Mouse (Mus musculus) liver, embryonic 15.5 days (tissue): ENCODE results near the gene Cdh18. TPM values are rescaled to one million over a fixed set of nuclear protein-coding genes. Genes with fewer than 3 reads are reported as not detected.
"Not testable (repeated sequence)": the region's sequence is repeated elsewhere in the genome, so short reads cannot be mapped to it uniquely, and the experiment has no call there.

Experiments
- ATAC-seq: fragments of 200-750 bp; cut with Nextera tagmentation; 2 replicates; pipeline ENCODE4 v1.8.0; 2017; ENCODE audit warnings: moderate number of reproducible peaks, mild to moderate bottlenecking, moderate library complexity; ENCODE audit not compliant: insufficient read depth
- H3K27ac ChIP-seq: fragments of 300-500 bp; sonication (generic); replicated peaks from 2 replicates; pipeline ENCODE4 v1.5.1; 2015; ENCODE audit warnings: mild to moderate bottlenecking, inconsistent platforms
- H3K27me3 ChIP-seq: fragments of 300-500 bp; sonication (generic); 2 replicates; pipeline ENCODE4 v1.6.1; 2015; ENCODE audit warnings: mild to moderate bottlenecking, inconsistent platforms
- H3K36me3 ChIP-seq: fragments of 300-500 bp; sonication (generic); replicated peaks from 2 replicates; pipeline ENCODE4 v1.6.1; 2015; ENCODE audit warnings: moderate library complexity, mild to moderate bottlenecking, inconsistent platforms
- H3K4me1 ChIP-seq: fragments of 300-500 bp; sonication (generic); replicated peaks from 2 replicates; pipeline ENCODE4 v1.6.1; 2015; ENCODE audit warnings: inconsistent platforms
- H3K4me2 ChIP-seq: fragments of 300-500 bp; sonication (generic); 2 replicates; pipeline ENCODE4 v1.6.1; 2015; ENCODE audit warnings: moderate library complexity, mild to moderate bottlenecking, inconsistent platforms
- H3K4me3 ChIP-seq: fragments of 300-500 bp; sonication (generic); replicated peaks from 2 replicates; pipeline ENCODE4 v1.5.1; 2015; ENCODE audit warnings: mild to moderate bottlenecking, inconsistent platforms
- H3K9ac ChIP-seq: fragments of 300-500 bp; sonication (generic); 2 replicates; pipeline ENCODE4 v1.6.1; 2015; ENCODE audit warnings: moderate library complexity, mild to moderate bottlenecking, inconsistent platforms
- H3K9me3 ChIP-seq: fragments of 300-500 bp; sonication (generic); replicated peaks from 2 replicates; pipeline ENCODE4 v1.6.1; 2016; ENCODE audit warnings: inconsistent platforms
- WGBS: fragments of 180-500 bp; shearing (Covaris S2); methylation state at CpG from one replicate; pipeline ENCODE4 v1.1.7; 2015; ENCODE audit warnings: mixed read lengths; ENCODE audit not compliant: insufficient replicate concordance; 5-methylcytosine and 5-hydroxymethylcytosine counted together
- polyA plus RNA-seq: library from polyadenylated mRNA; unstranded; fragments of >200 nt; fragmentation: Nextera tagmentation; extraction: Ambion mirVana; gene quantifications from 2 replicates; pipeline ENCODE4 v1.2.1, GENCODE M21; 2015

The Cdh18 gene
- polyA plus RNA-seq, 1 experiment from 2014 or later = not detected

DNA sequence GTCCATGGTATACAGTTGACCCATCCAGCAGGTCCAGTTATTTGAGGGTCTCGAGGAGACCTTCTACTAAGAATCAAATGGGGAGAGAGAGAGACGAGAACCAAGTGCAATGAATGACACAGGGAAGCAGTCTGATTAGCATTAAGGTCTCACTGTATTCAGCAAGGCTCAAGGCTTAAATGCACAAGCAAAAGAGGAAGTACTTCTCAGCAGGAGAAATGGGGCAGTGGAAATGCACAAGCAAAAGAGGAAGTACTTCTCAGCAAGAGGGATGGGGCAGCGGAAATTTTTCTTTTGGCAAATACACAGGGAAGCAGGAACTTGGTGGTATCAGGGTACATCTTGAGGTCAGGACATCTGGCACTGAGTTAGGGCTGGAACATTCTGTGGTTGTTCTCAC, 217.8 kb downstream of the Cdh18 start:
- H3K4me1 ChIP-seq, H3K36me3 ChIP-seq, H3K9ac ChIP-seq, H3K9me3 ChIP-seq, H3K27ac ChIP-seq, H3K4me2 ChIP-seq, H3K27me3 ChIP-seq, H3K4me3 ChIP-seq, ATAC-seq: not testable (repeated sequence)
- WGBS = 62% methylated on average over 3 of the region's 3 CpGs

DNA sequence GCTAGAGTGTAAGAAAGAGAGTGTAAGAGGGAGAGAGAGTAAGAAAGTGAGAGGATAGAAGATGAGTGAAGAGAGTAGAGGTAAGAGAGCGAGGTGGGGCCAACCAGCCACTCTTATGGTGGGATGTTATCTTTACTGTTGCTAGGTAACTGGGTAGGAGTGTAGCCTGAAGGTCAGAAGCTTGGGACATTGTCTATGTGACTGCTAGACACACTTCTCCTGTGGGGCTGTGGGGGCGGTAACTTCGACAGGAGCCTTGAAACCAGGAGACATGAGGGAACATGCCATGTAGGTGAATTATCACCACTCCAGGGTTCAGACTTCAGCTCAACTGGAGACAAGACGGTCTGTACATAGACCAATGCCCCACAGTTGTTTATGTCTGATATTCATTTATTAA, 227.5 kb downstream of the Cdh18 start:
- Histone ChIP-seq H3K4me1 (no peaks in the 10 kb centered on the region), H3K4me3 (no peak overlapping the region), H3K9me3 (no peaks in the 10 kb centered on the region), H3K4me2 (no peak overlapping the region), H3K36me3 (no peaks in the 10 kb centered on the region), H3K27me3 (no peaks in the 10 kb centered on the region), H3K27ac (no peak overlapping the region), H3K9ac (no peak overlapping the region)
- no peak for ATAC-seq
- 62% methylated on average over 4 of the region's 4 CpGs for WGBS

- ATAC-seq = no peak
- Histone ChIP-seq H3K4me1 (no peaks in the 10 kb centered on the region), H3K27me3 (no peaks in the 10 kb centered on the region), H3K4me2 (no peak overlapping the region), H3K9ac (no peak overlapping the region), H3K4me3 (no peak overlapping the region), H3K27ac (no peak overlapping the region), H3K36me3 (no peaks in the 10 kb centered on the region), H3K9me3 (no peaks in the 10 kb centered on the region)
- WGBS = 61% methylated on average over 6 of the region's 6 CpGs
Observed at GRCm38 (mm10) chr15:22789696-22790095, 240.9 kb downstream of the Cdh18 start.

- H3K27ac ChIP-seq = no peak overlapping the region
- H3K9me3 ChIP-seq = no peaks in the 10 kb centered on the region
- H3K9ac ChIP-seq = no peak overlapping the region
- H3K4me3 ChIP-seq = no peak overlapping the region
- WGBS = 66% methylated on average over 3 of the region's 3 CpGs
- H3K27me3 ChIP-seq = no peaks in the 10 kb centered on the region
- H3K36me3 ChIP-seq = no peaks in the 10 kb centered on the region
- H3K4me2 ChIP-seq = no peak overlapping the region
- no peak for ATAC-seq
- no peaks in the 10 kb centered on the region for H3K4me1 ChIP-seq
Observed at GRCm38 (mm10) chr15:22791791-22792190, 243.0 kb downstream of the Cdh18 start.

GRCm38 (mm10) chr15:22833127-22833526, 284.3 kb downstream of the Cdh18 start:
- ATAC-seq = no peak
- no peaks in the 10 kb centered on the region for H3K27me3 ChIP-seq
- no peak overlapping the region for H3K4me2 ChIP-seq

GRCm38 (mm10) chr15:22837173-22837572, 288.4 kb downstream of the Cdh18 start:
- H3K9ac ChIP-seq = no peak overlapping the region
- H3K27ac ChIP-seq = no peak overlapping the region
- H3K4me3 ChIP-seq = no peak overlapping the region
- no peak overlapping the region for H3K4me2 ChIP-seq
- no peaks in the 10 kb centered on the region for H3K27me3 ChIP-seq
- ATAC-seq = no peak
- H3K4me1 ChIP-seq = no peaks in the 10 kb centered on the region
- H3K9me3 ChIP-seq = no peaks in the 10 kb centered on the region
- WGBS = 53% methylated on average over 1 of the region's 1 CpGs
- H3K36me3 ChIP-seq = no peaks in the 10 kb centered on the region

More at GRCm38 (mm10) chr15:22833127-22833526, 284.3 kb downstream of the Cdh18 start:
- no peak overlapping the region for H3K27ac ChIP-seq
- H3K9ac ChIP-seq = no peak overlapping the region
- no peaks in the 10 kb centered on the region for H3K4me1 ChIP-seq
- H3K36me3 ChIP-seq = no peaks in the 10 kb centered on the region
- H3K4me3 ChIP-seq = no peak overlapping the region
- no peaks in the 10 kb centered on the region for H3K9me3 ChIP-seq

GRCm38 (mm10) chr15:22857704-22858103, 308.9 kb downstream of the Cdh18 start:
- Histone ChIP-seq H3K9me3 (no peaks in the 10 kb centered on the region), H3K4me3 (no peak overlapping the region), H3K9ac (no peak overlapping the region), H3K27me3 (no peaks in the 10 kb centered on the region), H3K4me2 (no peak overlapping the region), H3K27ac (no peak overlapping the region), H3K36me3 (no peaks in the 10 kb centered on the region), H3K4me1 (no peaks in the 10 kb centered on the region)
- no peak for ATAC-seq

GRCm38 (mm10) chr15:22870679-22871078, 321.9 kb downstream of the Cdh18 start:
- H3K4me2 ChIP-seq = no peak overlapping the region
- no peak overlapping the region for H3K4me3 ChIP-seq
- H3K9me3 ChIP-seq = no peaks in the 10 kb centered on the region
- no peak overlapping the region for H3K27ac ChIP-seq
- H3K36me3 ChIP-seq = no peaks in the 10 kb centered on the region
- WGBS = 72% methylated on average over 1 of the region's 1 CpGs
- ATAC-seq = no peak
- no peaks in the 10 kb centered on the region for H3K27me3 ChIP-seq
- no peak overlapping the region for H3K9ac ChIP-seq
- H3K4me1 ChIP-seq = no peaks in the 10 kb centered on the region

DNA sequence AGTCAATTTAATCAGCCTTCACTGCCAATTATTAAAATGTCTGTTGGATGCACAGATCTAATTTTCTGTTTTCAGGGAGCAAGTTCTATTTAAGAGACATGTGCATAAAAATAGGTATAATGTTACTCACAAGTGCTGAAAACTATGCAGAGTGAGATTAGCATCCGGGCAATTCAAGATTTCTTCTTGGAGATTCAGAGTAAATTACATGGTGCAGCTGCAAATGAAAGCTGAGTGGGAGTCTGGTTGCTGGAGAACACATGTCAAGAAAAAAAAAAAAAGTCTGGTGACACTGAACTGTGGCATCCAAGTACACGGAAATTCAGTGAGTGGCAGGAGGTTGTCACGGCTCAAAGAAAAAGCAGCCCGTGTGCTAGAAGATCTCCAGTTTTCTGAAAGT, 348.9 kb downstream of the Cdh18 start:
- Histone ChIP-seq H3K4me3 (no peak overlapping the region), H3K9ac (no peak overlapping the region), H3K36me3 (no peaks in the 10 kb centered on the region), H3K4me1 (no peaks in the 10 kb centered on the region), H3K27ac (no peak overlapping the region), H3K9me3 (no peaks in the 10 kb centered on the region), H3K4me2 (no peak overlapping the region), H3K27me3 (no peaks in the 10 kb centered on the region)
- WGBS = 57% methylated on average over 4 of the region's 4 CpGs
- ATAC-seq = no peak

GRCm38 (mm10) chr15:22898208-22898607, 349.4 kb downstream of the Cdh18 start:
- H3K4me2 ChIP-seq = no peak overlapping the region
- H3K27ac ChIP-seq = no peak overlapping the region
- H3K4me1 ChIP-seq = no peaks in the 10 kb centered on the region
- H3K9ac ChIP-seq = no peak overlapping the region
- H3K27me3 ChIP-seq = no peaks in the 10 kb centered on the region
- H3K9me3 ChIP-seq = no peaks in the 10 kb centered on the region
- no peak for ATAC-seq
- 43% methylated on average over 4 of the region's 4 CpGs for WGBS
- no peaks in the 10 kb centered on the region for H3K36me3 ChIP-seq
- H3K4me3 ChIP-seq = no peak overlapping the region

GRCm38 (mm10) chr15:22914444-22914843, 365.6 kb downstream of the Cdh18 start:
- no peak overlapping the region for H3K4me2 ChIP-seq
- H3K9me3 ChIP-seq = no peaks in the 10 kb centered on the region
- no peak overlapping the region for H3K4me3 ChIP-seq
- no peak overlapping the region for H3K9ac ChIP-seq
- ATAC-seq = no peak
- no peaks in the 10 kb centered on the region for H3K4me1 ChIP-seq
- H3K27ac ChIP-seq = no peak overlapping the region
- no peaks in the 10 kb centered on the region for H3K27me3 ChIP-seq
- no peaks in the 10 kb centered on the region for H3K36me3 ChIP-seq

GRCm38 (mm10) chr15:22934293-22934692, 385.5 kb downstream of the Cdh18 start:
- Histone ChIP-seq H3K4me2 (no peak overlapping the region), H3K4me3 (no peak overlapping the region), H3K36me3 (no peaks in the 10 kb centered on the region), H3K4me1 (no peaks in the 10 kb centered on the region), H3K9ac (no peak overlapping the region), H3K9me3 (no peaks in the 10 kb centered on the region), H3K27me3 (no peaks in the 10 kb centered on the region), H3K27ac (no peak overlapping the region)
- 59% methylated on average over 4 of the region's 4 CpGs for WGBS
- no peak for ATAC-seq
